Mouse (Mus musculus) cortical plate, adult 2 months (tissue): ENCODE results near the gene Zyg11b.

Source experiments
- CTCF ChIP-seq: fragments of 200-500 bp; IDR thresholded peaks from 2 replicates; pipeline ENCODE4 v1.5.1; 2011; ENCODE audit warnings: mild to moderate bottlenecking, control low read depth, low read length; ENCODE audit not compliant: insufficient read depth; ENCODE audit errors: extremely low read depth
- POLR2A ChIP-seq: fragments of 200-500 bp; IDR thresholded peaks from 2 replicates; pipeline ENCODE4 v1.6.1; 2011; ENCODE audit warnings: mild to moderate bottlenecking, low read length, control low read depth; ENCODE audit not compliant: insufficient read depth; ENCODE audit errors: extremely low read depth

DNA sequence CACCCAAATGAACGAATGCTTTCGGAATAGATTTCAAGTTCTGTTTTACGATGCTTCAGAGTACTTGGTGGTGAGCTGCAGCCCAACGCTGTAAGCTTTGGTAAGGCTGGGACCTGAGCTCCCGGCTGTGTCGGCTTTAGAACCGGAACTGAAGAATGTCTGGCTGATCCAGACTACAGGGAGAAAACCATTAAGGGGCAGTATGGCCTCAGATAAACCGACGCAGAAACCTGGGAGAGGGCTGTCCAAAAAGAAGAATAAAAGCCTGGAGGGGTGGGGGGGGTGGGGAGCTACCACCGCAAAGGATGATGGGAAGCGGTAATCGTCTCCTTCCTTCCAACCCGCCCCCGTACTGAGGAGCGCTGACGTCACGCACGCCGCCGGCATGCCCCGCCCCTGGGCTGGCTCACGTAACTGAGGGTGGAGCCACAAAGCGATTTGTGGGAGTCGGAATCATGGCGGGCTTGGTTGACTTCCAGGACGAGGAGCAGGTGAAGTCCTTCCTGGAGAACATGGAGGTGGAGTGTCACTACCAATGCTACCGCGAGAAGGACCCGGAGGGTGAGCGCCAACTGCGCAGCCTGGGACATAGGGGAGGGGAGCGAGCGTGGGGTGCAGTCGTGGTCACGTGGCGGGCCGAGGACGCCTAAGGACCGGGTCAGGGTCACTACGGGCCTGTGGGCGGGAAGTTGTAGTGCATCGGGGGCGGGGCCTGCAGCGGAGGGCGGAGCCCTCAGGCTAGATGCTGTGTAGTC lies 27.0 kb upstream of the Zyg11b start, which contains the start of gene Coa7:
- TF ChIP-seq POLR2A (peak; percentile 63), CTCF (no peak)
